Mouse (Mus musculus) ovary, postnatal 14 days (tissue): ENCODE results near the gene Artn.

ENCODE experiments used
- DNase-seq: peaks from one replicate; pipeline ENCODE4 v3.0.0; 2022; ENCODE audit warnings: low spot score

Gene Artn

GRCm38 (mm10) chr4:117890031-117890430 is 39.5 kb downstream of the Artn start:
- DNase-seq = no peak

GRCm38 (mm10) chr4:117889471-117889870 is 40.1 kb downstream of the Artn start:
- no peak for DNase-seq

- no peak for DNase-seq
These were observed 41.6 kb downstream of the Artn start for GRCm38 (mm10) chr4:117887920-117888319.

- DNase-seq = peak; percentile 89
These were observed 42.4 kb downstream of the Artn start, which contains the start of gene Atp6v0b for GRCm38 (mm10) chr4:117887133-117887532. Gene Atp6v0b, minus strand, starts transcription at chr4:117887333.

- DNase-seq = no peak
These were observed 42.9 kb downstream of the Artn start for GRCm38 (mm10) chr4:117886644-117887043.

- no peak for DNase-seq
These were observed 43.6 kb downstream of the Artn start for GRCm38 (mm10) chr4:117885994-117886393.

- DNase-seq = no peak
These were observed 44.5 kb downstream of the Artn start for GRCm38 (mm10) chr4:117885093-117885492.

GRCm38 (mm10) chr4:117884146-117884545 is 45.4 kb downstream of the Artn start:
- DNase-seq = no peak

- peak; percentile 57 for DNase-seq
These were observed 46.6 kb downstream of the Artn start, which contains the start of gene B4galt2 for GRCm38 (mm10) chr4:117882701-117883691. Gene B4galt2, minus strand, starts transcription at chr4:117883487.

GRCm38 (mm10) chr4:117878703-117879102 is 50.9 kb downstream of the Artn start:
- DNase-seq = no peak

GRCm38 (mm10) chr4:117878301-117878700 is 51.3 kb downstream of the Artn start:
- DNase-seq = no peak
